Mouse (Mus musculus) T-cell, adult 2 months (primary cell): ENCODE data around the gene Foxl1.

Experiments used
- DNase-seq: peaks from one replicate; pipeline ENCODE4 v3.0.0; 2022; ENCODE audit warnings: low spot score

The Foxl1 gene

GRCm38 (mm10) chr8:121127756-121128375, at the start of gene Foxl1:
Gene Foxl1 (plus strand): TSS chr8:121127940.
- no peak for DNase-seq

- DNase-seq = no peak
Measured at GRCm38 (mm10) chr8:121078721-121079120, 49.0 kb upstream of the Foxl1 start.

GRCm38 (mm10) chr8:121079201-121079600, 48.5 kb upstream of the Foxl1 start:
- no peak for DNase-seq

GRCm38 (mm10) chr8:121079944-121080343, 47.8 kb upstream of the Foxl1 start:
- no peak for DNase-seq

GRCm38 (mm10) chr8:121080361-121081090, 47.2 kb upstream of the Foxl1 start:
- DNase-seq = no peak

GRCm38 (mm10) chr8:121081398-121081797, 46.3 kb upstream of the Foxl1 start:
- no peak for DNase-seq

- no peak for DNase-seq
Measured at GRCm38 (mm10) chr8:121082218-121083092, 45.3 kb upstream of the Foxl1 start.

- DNase-seq = no peak
Measured at GRCm38 (mm10) chr8:121083093-121083935, 44.4 kb upstream of the Foxl1 start.

- no peak for DNase-seq
Measured at GRCm38 (mm10) chr8:121083936-121084209, 43.9 kb upstream of the Foxl1 start.

- DNase-seq = no peak
Measured at GRCm38 (mm10) chr8:121084210-121084951, 43.4 kb upstream of the Foxl1 start, which contains the start of gene Foxf1. Gene Foxf1 (plus strand): TSS chr8:121084386.

GRCm38 (mm10) chr8:121085011-121085410, 42.7 kb upstream of the Foxl1 start:
- no peak for DNase-seq

GRCm38 (mm10) chr8:121085561-121085960, 42.2 kb upstream of the Foxl1 start:
- no peak for DNase-seq

GRCm38 (mm10) chr8:121086004-121086900, 41.5 kb upstream of the Foxl1 start:
- DNase-seq = no peak

GRCm38 (mm10) chr8:121088281-121088680, 39.5 kb upstream of the Foxl1 start:
- DNase-seq = no peak

GRCm38 (mm10) chr8:121088871-121089630, 38.7 kb upstream of the Foxl1 start:
- no peak for DNase-seq

- DNase-seq = no peak
Measured at GRCm38 (mm10) chr8:121089631-121090380, 37.9 kb upstream of the Foxl1 start.

GRCm38 (mm10) chr8:121090716-121091115, 37.0 kb upstream of the Foxl1 start:
- DNase-seq = no peak

GRCm38 (mm10) chr8:121092141-121092540, 35.6 kb upstream of the Foxl1 start:
- DNase-seq = no peak

- peak; percentile 49 for DNase-seq
Measured at GRCm38 (mm10) chr8:121092627-121093026, 35.1 kb upstream of the Foxl1 start.
